Mouse (Mus musculus): ENCODE data around the gene Smim24.

The Smim24 gene

DNA sequence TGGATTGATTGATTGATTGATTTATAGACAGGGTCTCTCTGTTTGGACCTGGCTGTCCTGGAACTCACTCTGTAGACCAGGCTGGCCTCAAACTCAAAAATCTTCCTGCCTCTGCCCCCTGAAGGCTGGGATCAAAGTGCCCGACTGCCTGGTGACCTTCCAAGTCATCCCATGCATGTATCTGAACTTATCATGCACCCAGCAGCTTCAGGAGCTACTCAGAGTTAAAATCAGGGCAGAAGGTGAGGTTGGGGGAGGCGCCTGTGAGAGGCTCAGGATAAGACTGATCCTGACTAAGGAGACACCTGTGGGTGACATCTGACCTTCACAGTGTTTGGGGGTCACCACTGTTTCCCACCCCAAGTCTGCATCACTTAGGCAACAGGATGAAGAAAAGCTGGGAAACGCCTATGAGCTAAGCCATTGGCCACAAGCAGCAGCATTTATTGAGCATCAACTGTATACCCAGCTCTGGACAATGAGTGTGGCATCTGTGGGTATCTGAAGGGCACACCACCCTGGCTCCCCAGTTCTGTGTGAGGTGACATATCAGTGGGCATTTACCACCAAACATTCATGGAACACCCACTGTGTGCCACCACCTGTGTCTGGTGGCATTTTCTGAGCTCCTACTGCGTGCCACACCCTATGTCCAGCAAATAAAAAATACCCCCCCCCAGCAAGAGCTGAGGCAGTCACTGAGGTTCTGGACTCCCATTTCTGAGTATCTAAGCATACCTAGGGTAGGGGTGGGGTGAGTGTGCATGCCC is 30.8 kb downstream of the Smim24 start:
- DNase-seq = peak; percentile 15 to 19

DNA sequence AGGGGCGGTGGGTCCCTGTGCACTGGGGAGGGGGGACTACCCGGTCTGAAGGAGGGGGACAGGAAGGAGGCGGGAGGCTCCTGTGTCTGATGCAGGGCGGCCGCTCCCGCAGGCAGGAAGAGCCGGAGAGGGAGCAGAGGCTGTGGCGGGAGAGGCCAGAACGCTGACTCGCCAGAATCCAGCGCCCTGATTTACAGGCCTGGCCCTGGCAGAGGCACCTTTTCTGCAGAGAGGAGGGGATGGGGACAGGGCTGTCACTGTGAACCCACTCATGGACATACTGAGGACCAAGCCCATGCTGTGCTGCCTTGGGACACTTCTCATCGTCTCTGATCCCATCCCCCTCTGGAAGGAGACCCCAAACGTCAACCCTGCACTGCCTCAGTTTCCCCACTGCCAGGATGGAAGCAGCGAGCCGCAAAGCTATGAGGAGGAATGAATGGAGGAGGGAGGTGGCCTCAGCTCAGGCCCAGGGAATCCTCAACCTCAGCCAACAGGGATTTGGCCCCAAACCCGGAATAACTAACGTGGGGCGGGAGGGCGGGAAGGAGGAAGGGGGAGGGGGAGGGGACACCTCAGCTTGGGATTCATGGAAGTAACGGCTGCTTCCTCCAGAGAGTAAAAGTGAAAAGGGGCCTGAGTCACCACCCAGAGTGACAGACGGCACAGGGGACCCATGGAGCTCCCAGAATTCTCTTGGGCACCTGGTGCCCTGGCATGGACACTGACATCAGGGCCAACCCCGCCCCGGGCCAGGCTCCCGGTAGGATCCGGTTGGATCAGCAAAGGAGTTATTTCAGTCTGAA is 31.6 kb downstream of the Smim24 start:
- peak; percentile 82 to 85 for DNase-seq

DNA sequence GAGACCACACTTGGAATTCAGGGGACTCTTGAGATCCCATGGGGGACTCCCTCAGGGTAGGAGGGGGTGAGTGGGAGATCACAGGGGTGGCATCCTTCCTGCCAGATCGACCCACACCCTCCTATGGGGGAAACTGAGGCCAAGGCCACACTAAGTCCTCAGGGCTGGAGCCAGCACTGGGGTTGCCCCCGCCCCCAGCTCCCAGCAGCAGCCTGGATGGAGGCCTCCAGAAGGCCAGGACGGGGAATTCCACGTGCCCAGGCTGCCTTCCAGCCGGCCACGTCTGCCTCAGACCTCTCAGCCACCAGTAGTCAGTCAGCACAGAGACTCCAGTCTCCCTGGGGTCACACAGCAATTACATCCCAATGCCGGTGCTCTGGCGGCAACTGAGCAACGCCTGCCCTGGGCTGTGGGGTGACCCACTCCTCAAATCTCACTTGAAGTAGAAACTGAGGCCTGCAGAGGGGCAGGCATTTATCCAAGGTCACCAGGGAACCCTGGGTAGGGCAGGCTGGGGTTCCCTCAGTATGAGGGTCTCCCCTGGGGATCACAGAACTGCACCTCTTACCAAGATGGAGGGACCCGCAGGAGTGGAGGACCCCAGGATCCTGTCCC is 32.5 kb downstream of the Smim24 start:
- DNase-seq = peak; percentile 55 to 61

DNA sequence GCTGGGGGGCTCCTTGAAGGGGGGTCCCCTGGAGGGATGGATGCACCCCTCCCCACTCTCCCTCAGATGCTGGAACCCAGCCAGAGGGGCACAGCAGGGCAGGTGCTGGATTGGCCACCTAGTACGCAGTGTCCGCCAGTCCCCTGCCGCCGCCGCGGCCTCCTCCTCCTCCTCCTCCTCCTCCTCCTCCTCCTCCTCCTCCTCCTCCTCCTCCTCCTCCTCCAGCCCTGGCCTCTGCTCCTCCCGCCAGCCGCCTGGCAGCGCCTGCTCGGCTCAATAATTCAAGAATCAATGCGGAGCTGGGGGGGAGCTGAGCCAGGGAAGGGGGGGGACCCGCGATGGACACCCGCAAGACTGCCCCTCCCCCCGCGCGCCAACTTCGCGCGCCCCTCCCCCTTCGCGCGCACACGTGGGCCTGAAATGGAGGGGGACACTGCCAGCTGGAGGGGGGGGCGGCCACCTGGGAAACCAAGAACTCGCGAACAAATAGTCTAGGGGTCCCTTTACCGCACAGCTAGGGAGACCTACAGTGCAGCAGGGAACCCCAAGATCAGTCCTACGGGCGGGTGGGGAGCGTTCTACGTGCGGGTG is 33.3 kb downstream of the Smim24 start:
- DNase-seq = peak; percentile 27 to 28

DNA sequence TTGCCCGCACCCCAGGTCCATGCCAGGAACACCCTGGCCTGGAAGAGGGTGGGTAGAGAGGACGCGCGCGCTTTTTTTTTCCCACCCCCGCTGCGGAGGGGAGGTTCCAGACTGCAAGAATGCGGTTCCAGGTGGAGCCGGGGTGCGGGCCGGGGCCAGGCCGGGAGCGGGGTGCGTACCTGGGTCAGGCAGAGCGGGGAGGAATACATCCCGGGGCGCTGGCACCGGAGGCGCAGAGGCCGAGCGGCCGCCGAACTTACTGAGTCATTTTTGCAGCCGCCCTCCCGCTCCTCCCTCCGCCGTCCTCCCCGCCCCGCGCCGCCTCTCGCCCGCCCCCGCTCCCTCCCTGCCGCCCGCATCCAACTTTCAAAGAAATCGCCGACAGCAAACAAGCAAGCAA is 34.0 kb downstream of the Smim24 start:
- peak; percentile 59 to 77 for DNase-seq

DNA sequence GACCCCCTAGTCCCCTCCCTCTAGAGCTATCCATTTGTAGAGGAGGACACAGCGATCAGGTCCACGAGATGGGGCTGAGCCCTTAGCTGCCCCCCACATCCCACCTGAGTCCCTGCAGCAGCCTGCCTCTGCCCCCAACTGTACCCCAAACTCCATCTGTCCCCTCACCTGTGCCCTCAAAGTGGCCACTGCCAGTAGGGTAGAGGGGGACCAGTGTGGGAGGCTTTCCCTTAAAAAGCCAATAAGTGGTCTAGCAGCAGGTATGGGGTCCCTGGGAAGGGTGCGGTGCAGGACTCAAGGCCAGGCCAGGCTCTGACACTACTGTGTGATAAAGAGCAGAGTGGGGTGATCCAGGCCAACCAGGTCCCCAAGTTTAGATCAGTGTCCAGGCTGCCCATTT is 34.5 kb downstream of the Smim24 start:
- DNase-seq = peak in 1 of 2 experiments; percentile 15

DNA sequence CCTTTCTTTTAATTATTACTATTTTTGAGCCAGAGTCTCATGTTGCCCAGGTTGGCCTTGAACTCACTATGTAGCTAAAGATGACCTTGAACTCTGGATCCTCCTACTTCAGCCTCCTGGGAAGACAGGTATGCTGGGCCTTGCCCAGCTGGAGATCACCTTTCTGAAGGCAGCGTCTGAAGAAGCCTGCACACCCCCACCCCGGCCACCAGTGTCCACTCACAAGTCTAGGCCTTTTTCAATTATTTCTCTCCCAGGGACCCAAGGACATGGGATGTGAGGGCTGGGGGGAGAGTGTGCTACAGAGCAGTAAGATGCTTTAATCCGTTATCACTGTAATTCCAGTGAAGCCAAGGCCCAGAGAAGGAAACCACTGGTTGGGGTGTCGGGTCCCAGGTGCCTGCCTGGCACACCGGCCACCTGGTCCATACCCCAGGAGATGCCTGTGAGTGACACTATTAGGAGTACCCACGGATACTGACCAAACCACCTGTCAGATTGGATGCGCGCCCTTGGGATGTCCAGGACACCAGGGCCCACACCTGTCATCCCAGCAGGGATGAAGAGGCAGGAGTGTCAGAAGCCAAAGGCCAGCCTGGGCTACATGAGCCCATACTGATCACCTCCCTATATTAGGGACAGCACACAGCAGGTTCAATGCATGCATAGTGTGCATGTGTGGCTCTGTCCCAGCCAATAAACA is 35.1 kb downstream of the Smim24 start:
- DNase-seq = peak; percentile 17 to 21

DNA sequence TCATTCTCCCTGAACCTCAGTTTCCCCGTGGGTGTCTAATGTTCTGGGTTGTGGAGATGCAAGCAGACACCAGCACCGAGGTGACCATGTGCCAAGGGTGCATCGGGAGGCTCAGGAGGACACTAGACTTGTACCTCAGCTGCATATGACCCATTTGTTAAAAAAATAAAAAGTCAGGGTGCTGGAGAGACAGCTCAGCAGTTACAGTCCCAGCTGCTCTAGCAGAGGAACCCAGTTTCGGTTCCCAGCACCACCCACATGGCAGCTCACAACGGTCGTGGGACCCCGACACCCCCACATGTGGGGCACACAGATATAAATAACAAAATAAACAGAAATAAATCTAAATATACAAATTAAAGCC is 35.6 kb downstream of the Smim24 start:
- peak; percentile 7 to 14 for DNase-seq

DNA sequence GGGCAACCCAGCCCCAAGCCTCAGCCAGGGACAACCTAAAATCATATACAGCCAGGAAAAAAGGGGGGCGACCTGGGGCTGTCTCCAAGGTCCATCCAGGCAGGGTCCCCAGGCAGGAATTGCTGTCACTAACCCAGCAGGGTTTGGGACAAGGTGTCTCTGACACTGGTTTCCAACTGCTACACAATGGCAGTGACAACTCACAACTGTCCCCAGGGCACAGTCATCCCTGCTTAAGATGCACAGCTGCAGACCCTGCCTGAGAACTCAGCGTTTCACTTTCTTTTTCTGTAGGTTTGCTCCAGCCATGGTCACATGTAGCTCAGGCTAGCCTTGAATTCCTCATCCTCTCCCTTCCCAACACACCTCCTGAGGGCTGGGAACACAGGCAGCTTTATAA is 36.2 kb downstream of the Smim24 start:
- DNase-seq = peak in 1 of 2 experiments; percentile 41

DNA sequence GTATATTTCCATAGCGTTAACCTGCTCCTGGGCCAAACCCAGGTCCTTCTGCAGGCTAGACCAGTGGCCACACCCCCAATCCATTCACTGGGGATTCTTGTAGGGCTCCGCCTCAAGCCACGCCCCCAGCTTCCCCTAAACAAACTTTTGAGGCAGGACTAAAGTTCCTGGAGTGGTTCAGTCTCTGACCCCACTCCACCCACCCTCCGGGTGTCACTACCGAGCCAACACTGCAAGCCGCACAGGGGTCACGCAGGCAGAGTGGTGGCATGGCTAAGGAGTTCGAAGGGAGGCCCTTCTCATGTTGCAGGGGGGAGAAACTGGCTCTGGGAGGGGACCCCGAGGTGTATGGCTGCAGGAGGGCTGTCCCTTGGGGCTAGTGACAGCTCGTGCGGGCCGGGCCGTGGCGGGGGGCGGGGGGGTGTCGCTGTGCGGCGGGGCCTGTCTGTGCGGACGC is 36.8 kb downstream of the Smim24 start:
- peak; percentile 96 for DNase-seq

DNA sequence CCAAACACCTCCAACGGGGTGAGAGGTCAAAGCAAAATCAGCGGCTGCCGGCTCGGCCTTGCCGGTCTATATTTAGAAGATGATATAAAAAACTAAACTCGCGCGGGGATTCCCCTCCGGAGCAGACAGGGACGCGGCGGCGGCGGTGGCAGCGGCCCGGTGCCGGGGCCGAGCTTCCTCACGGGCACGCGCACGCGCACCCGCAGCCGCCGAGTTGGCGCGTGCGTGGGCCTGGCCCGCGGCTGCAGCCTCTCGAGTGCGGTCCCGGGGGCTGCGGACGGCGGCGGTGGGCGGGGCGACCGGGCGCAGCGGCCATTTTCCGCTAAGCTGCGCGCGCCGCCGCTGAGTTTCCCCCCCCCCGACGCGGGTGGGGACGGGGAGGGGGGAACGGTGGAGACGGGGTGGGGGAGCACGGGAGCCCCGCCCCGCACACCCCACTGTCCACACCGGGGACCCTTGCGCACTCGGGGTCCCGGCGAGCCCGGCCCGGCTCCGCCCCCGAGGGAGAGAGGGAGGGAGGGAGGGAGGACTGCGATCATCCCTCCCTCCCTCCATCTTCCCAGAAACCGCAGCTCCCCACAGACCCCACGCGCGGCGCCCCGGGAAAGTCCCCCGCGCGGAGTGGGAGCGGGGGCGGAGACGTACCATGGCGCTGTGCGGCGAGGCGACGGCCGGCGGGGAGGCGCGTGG is 37.4 kb downstream of the Smim24 start:
- DNase-seq = peak; percentile 78

DNA sequence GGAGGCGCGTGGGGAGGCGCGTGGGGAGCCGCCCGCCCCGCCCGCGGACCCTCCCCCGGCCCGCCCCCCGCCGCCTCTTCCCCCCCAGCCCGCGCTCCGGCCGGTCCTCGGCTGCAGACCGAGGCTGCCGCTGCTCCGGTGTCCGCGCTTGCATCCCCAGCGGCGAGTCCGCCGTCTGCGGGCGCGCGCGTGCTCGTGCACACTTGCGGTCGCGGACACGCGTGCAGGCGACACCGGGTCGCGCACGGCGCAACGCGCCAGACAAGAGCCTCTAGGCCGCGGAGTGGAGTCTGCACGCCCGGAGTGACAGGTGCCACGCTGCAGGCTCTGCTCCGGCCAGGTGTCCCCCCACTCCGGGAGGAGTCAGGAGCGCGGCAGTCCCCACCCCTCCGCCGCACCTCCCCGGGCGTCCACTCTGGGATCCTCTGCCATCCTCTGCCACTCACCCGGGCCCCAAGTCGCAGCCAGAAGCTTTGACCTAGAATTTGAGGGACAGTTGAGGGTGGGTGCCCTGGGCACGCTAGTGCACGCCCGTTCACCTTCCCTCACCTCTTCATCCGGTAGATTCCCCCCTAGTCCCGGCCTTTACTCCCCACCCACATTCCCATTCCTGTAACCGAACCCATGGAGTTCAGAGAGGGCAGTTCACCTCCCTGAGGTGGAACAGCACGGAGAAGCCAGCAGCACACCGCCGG is 38.1 kb downstream of the Smim24 start:
- DNase-seq = peak; percentile 67 to 69

DNA sequence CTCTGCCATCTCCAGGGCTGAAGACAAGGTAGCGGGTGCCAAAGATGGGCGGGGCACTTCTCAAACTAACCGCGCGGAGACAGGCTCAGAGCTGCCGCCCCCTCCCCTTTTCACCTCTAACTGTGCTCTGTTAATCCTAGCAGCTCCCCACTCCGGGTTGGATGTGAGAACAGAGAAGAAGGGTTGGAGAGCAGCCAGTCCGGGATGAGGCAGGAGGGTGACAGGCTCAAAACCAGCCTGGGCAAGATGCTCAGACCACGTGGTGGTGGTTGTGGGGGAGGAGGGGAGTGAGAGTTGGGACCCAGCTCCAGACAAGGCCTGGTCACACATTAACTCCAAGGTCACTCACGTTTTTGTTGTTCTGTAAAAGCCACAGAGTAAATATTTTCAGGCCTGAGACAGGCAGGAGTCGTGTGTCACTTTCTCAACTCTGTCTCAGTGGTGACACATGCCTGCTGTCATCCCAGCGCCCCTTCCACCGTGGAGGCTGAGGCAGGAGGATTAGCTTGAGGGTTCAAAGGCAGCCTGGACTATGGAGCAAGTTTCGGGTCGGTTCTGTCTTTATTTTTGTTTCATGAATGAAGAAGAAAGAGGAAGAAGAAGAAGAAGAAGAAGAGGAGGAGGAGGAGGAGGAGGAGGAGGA is 38.8 kb downstream of the Smim24 start:
- peak; percentile 90 to 95 for DNase-seq

DNA sequence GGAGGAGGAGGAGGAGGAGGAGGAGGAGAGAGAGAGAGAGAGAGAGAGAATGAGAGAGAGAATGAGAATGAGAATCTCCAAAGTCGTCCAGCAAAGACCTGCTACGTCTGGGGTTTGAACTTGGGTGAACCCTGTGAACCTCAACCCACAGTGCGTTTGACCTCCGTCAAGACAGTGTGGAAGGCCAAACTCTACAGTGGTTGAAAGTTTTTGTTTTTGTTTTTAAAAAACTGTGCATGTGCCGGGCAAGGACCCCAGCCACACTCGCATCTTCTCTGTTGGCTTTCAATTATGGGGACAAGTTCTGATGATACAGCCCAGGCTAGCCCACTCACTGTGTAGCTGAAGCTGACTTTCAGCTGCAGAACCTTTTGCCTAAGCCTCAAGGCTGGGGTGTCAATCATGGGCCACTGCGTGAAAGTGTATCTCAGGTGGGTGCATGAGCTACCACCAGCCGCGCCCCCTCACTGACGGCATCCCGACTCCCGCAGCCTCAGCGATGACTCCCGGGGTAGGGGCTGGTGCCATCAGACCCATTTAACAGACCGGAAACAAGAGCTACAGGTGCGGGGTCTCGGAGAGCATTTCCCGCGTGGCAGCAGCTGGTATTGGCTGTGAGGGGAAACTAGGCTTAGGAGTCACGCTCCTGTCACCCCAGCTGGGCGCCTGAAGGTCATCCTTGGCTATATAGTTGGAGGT is 39.5 kb downstream of the Smim24 start:
- DNase-seq = peak in 1 of 2 experiments; percentile 54

DNA sequence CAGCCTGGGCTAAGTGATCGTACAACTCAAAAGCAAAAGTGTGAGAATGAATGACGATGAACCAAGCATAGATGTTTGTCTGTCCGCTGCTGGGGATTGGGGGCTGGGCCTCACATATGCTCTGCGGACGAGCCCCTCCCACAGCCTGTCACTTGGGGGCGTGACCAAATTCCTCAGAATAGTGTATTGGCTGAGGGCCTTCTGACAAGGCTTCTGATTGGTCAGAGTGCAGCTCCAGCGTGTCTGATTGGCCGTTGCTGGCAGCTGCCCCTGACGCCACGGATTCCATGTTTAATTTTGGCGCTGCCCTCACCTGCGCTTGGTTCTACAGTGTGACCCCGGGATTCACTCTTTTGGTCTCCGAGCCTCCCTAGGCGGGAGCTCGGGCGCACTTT is 40.0 kb downstream of the Smim24 start:
- peak; percentile 96 to 98 for DNase-seq

DNA sequence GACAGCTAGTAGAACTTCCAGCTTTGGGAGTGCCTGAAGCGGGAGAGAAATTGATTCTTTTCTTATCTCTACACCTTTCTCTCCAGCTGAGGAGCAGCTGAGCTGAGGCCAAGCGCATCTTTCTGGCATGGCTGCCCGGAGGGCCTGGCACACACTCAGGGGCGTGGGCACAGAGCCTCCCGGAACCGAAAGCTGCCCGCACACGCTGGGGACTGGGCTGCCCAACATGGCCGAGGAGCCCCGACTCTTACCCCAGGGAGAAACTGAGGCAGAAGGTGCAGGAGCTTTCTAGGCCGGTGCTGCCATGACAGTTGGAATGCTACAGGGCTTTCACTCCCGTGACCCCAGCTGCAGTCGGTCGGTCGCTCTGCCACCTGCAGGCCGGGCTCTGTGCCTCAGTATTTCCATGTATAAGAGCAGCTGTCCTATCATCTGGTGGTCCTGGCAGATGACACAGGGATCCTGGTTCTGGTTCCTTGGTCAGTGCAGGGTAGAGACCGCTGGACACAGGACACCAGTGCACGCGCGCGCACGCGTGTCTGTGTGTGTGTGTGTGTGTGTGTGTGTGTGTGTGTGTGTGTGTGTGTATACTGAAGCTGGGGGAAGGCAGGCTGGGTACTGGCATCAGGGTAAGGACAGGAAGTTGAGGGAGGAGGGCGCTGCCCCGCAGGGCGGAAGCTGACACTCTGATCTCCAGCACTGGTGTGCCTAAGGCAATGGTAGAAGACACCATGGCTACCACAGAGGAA is 40.9 kb downstream of the Smim24 start:
- DNase-seq = peak in 1 of 2 experiments; percentile 44

DNA sequence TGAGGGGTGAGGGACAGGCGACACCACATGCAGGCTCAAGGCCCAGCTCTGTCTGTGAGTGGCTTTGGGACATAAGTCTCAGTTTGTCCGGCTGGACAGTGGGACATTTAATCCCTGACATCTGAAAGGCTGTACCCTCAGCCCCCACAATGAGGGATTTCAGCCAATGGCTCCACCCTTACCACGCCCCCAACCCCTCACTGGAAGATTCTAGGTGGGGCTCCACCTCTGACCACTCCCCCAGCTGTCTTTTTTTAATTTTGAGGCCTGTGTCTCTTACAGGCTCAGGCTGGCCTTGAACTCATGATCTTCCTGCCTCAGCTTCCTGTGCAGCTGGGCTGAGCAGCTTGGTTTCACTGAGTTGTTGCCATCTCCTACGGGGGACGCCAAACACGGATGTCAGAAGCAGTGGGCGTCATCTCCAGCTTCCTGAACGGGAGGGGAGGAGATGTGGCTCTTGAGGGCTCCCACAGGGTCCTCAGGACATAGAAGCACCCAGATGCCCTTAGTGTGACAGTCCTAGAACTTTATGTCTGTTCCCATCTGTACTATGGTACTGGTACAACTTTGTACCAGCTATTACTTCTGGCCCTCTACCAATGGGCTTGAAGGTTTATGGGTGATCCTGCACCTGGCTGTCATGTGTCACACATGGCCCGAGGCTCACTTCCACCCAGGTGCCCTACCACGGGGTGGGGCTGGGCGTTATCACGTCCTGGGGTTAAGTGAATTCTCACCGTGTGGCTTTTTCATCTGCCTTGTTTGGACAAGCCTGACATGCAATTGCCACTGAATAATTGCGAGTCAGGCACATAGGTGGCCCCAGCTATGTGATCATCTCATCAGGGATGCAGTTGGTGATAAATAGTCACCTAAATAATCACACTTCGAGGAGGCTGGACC is 41.8 kb downstream of the Smim24 start:
- DNase-seq = no peak

DNA sequence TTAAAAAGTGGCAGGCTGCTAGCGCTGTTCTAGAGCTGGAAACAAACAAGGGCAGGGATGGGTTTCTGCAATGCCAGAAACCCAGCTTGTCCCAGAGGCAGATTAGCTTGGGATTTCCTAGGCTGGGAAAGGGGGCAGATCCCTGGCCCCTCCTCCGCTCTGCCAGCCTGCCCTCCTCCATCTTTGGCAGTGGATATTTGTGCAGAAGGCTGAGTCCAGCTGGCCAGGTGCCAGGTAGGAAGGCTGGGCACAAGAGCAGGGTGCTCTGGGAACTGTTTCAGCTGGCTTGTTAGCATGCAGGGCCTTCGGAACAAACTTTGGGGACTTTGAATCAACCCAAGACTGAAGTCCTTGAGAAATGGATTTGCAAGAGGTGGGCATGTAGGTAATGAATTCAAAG is 42.6 kb downstream of the Smim24 start:
- peak; percentile 93 for DNase-seq

All from kidney, adult 8-10 months (tissue).